Mouse (Mus musculus) heart, adult 2 months (tissue): ENCODE data around the gene 2700097O09Rik. TPM values are rescaled to one million over a fixed set of nuclear protein-coding genes. Genes with fewer than 3 reads are reported as not detected.
A peak's percentile ranks its signal among the peaks of the same experiment; 100 is the strongest.
"Not testable (repeated sequence)": the region's sequence is repeated elsewhere in the genome, so short reads cannot be mapped to it uniquely, and the experiment has no call there.

ENCODE experiments used
- DNase-seq, 2 experiments: peaks; one replicate each; pipeline ENCODE4 v3.0.0; 2021
- H3K27ac ChIP-seq: fragments of 200-600 bp; 2 replicates; pipeline ENCODE4 v1.8.1; 2022
- H3K27me3 ChIP-seq: fragments of 200-500 bp; 2 replicates; pipeline ENCODE4 v1.6.1; 2012; ENCODE audit warnings: mild to moderate bottlenecking, low read length, inconsistent platforms, mixed read lengths; ENCODE audit not compliant: control insufficient read depth, insufficient read depth
- H3K36me3 ChIP-seq: fragments of 200-500 bp; 2 replicates; pipeline ENCODE4 v1.6.1; 2012; ENCODE audit warnings: low read length, inconsistent platforms; ENCODE audit not compliant: control insufficient read depth, insufficient read depth
- H3K4me1 ChIP-seq: fragments of 200-500 bp; 2 replicates; pipeline ENCODE4 v1.6.1; 2011; ENCODE audit warnings: low read length; ENCODE audit not compliant: control insufficient read depth, insufficient read depth
- H3K4me3 ChIP-seq: fragments of 200-600 bp; 2 replicates; pipeline ENCODE4 v1.8.1; 2022
- H3K79me2 ChIP-seq: fragments of 200-500 bp; replicated peaks from 2 replicates; pipeline ENCODE4 v1.6.1; 2012; ENCODE audit warnings: mild to moderate bottlenecking, inconsistent platforms, low read length, moderate library complexity, mixed read lengths; ENCODE audit not compliant: control insufficient read depth, insufficient read depth
- H3K9ac ChIP-seq: fragments of 200-500 bp; 2 replicates; pipeline ENCODE4 v1.6.1; 2012; ENCODE audit warnings: low read depth, mild to moderate bottlenecking, control low read depth, inconsistent platforms, low read length, mixed read lengths
- CTCF ChIP-seq: fragments of 200-600 bp; IDR thresholded peaks from 2 replicates; pipeline ENCODE4 v1.8.1; 2022; ENCODE audit warnings: antibody characterized with exemption, mild to moderate bottlenecking, moderate library complexity
- EP300 ChIP-seq: fragments of 200-500 bp; IDR thresholded peaks from 2 replicates; pipeline ENCODE4 v1.6.1; 2011; ENCODE audit warnings: low read depth, low read length, control low read depth; ENCODE audit not compliant: insufficient read depth
- POLR2A ChIP-seq: fragments of 200-500 bp; IDR thresholded peaks from 2 replicates; pipeline ENCODE4 v1.6.1; 2011; ENCODE audit warnings: mild to moderate bottlenecking, low read depth, low read length, control low read depth; ENCODE audit not compliant: insufficient read depth
- WGBS: fragments of 180-500 bp; shearing (Covaris S2); methylation state at CpG from one replicate; pipeline ENCODE4 v1.1.7; 2018; 5-methylcytosine and 5-hydroxymethylcytosine counted together
- intact Hi-C: fragments of 180-260 bp; cut with DNase I; formaldehyde crosslinking; loops from one replicate; pipeline ENCODE4 v1.15.1; 2025
- polyA plus RNA-seq: library from polyadenylated mRNA; depleted of rRNA; stranded (reverse); fragments of >200 nt; gene quantifications from 2 replicates; pipeline ENCODE4 v1.2.3, GENCODE M21; 2012
- total RNA-seq, 2 experiments: library from RNA; stranded (reverse); gene quantifications; 2 replicates each; pipeline ENCODE4 v1.2.3; 2021

Gene 2700097O09Rik
- total and polyA plus RNA-seq, 3 experiments: 7.7 to 9.3 (median 8.0) TPM

DNA sequence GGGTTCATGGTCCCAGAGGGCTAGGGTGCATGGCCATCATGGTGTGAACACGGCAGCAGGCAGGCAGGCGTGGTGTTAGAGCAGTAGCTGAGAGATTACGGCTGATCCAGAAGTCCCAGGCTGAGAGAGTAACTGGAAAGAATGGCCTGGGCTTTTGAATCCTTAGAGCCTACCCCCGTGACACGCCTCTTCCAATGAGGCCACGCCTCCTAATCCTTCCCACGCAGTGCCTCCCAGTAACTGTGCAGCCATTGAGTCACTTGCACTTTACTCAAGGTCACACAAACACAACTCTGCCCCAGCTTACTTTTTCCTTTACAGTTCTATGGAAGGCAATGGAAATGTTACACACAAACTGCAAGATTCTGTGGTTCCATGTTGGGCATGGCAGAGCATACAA, 73.8 kb downstream of the 2700097O09Rik start:
- Histone ChIP-seq H3K36me3 (no peaks in the 10 kb centered on the region), H3K27me3 (no peaks in the 10 kb centered on the region), H3K4me3 (no peak overlapping the region), H3K9ac (no peak overlapping the region), H3K4me1 (no peaks in the 10 kb centered on the region), H3K27ac (no peak overlapping the region), H3K79me2 (no peaks in the 10 kb centered on the region)
- 91% methylated on average over 7 of the region's 7 CpGs for WGBS
- TF ChIP-seq CTCF (no peak), EP300 (no peak), POLR2A (no peak)
- DNase-seq: no peak
- intact Hi-C loops: no loop called here

- H3K36me3 ChIP-seq: no peaks in the 10 kb centered on the region
- 90% methylated on average over 3 of the region's 3 CpGs for WGBS
- H3K4me1 ChIP-seq: no peaks in the 10 kb centered on the region
- DNase-seq: no peak
- no peak overlapping the region for H3K4me3 ChIP-seq
- intact Hi-C loops: no loop called here
- no peaks in the 10 kb centered on the region for H3K27me3 ChIP-seq
- H3K79me2 ChIP-seq: no peaks in the 10 kb centered on the region
- TF ChIP-seq POLR2A (no peak), EP300 (no peak), CTCF (no peak)
- no peak overlapping the region for H3K9ac ChIP-seq
- H3K27ac ChIP-seq: no peak overlapping the region
These were observed 75.5 kb downstream of the 2700097O09Rik start for GRCm38 (mm10) chr12:55004396-55004795.

DNA sequence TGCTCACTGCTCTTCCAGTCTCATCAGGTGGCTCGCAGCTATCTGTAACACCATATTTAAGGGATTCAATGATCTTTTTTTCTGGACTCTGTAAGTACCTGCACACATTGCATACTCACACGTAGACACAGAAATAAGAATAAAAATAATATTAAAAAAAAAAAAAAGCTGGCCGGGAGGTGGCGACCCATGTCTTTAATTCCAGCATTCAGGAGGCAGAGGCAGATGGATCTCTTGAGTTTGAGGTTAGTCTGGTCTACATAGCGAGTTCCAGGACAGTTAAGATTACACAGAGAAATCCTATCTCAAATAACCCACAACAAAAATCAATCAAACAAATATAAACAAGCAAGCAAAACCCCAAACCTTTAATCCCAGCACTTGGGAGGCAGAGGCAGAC, 76.1 kb downstream of the 2700097O09Rik start:
- Histone ChIP-seq H3K79me2 (no peaks in the 10 kb centered on the region), H3K9ac (no peak overlapping the region), H3K27ac (no peak overlapping the region), H3K36me3 (no peaks in the 10 kb centered on the region), H3K4me3 (no peak overlapping the region), H3K4me1 (no peaks in the 10 kb centered on the region), H3K27me3 (no peaks in the 10 kb centered on the region)
- WGBS: 89% methylated on average over 5 of the region's 5 CpGs
- TF ChIP-seq CTCF: no peak
- no peak for TF ChIP-seq EP300
- TF ChIP-seq POLR2A: no peak
- intact Hi-C loops: no loop called here
- DNase-seq: no peak

GRCm38 (mm10) chr12:55002532-55002931, 77.4 kb downstream of the 2700097O09Rik start:
- H3K36me3 ChIP-seq, intact Hi-C loops, H3K4me1 ChIP-seq, H3K4me3 ChIP-seq, H3K27ac ChIP-seq, H3K27me3 ChIP-seq, H3K9ac ChIP-seq, H3K79me2 ChIP-seq, DNase-seq: not testable (repeated sequence)
- 56% methylated on average over 7 of the region's 7 CpGs for WGBS

- no peak overlapping the region for H3K9ac ChIP-seq
- intact Hi-C loops: no loop called here
- TF ChIP-seq CTCF (no peak), EP300 (no peak), POLR2A (no peak)
- no peak overlapping the region for H3K4me3 ChIP-seq
- H3K27me3 ChIP-seq: no peaks in the 10 kb centered on the region
- no peak overlapping the region for H3K27ac ChIP-seq
- H3K79me2 ChIP-seq: no peaks in the 10 kb centered on the region
- peak; percentile 43 to 75 for DNase-seq
- 0 out of 2 replicates have a peak, but pooled peaks cover 2% of the 10 kb centered on the region for H3K4me1 ChIP-seq
- H3K36me3 ChIP-seq: no peaks in the 10 kb centered on the region
- WGBS: 66% methylated on average over 14 of the region's 14 CpGs
These were observed 80.8 kb downstream of the 2700097O09Rik start for GRCm38 (mm10) chr12:54999016-54999690.

DNA sequence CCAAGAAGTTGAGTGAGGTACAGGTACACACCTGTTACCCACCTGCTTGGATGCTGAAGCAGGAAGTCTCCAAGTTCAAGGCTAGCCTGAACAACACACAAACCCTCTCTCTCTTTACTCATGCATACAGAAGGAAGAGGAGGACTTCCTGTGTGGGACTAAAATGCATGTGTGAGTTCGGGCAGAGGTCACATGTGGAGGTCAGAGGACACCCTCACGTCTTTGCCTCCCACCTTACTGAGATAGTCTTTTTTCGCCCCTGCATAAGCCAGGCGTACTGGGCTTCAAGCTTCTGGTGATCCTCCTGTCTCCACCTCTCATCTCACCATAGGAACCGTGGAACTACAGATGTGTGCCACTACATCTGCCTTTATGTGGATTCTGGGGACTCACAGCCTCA, 81.5 kb downstream of the 2700097O09Rik start:
- Histone ChIP-seq H3K79me2 (no peaks in the 10 kb centered on the region), H3K4me1 (0 out of 2 replicates have a peak, but pooled peaks cover 2% of the 10 kb centered on the region), H3K27ac (no peak overlapping the region), H3K27me3 (no peaks in the 10 kb centered on the region), H3K4me3 (no peak overlapping the region), H3K9ac (no peak overlapping the region), H3K36me3 (no peaks in the 10 kb centered on the region)
- intact Hi-C loops: no loop called here
- no peak for DNase-seq
- TF ChIP-seq POLR2A (no peak), CTCF (no peak), EP300 (no peak)
- WGBS: 60% methylated on average over 5 of the region's 5 CpGs
